Mouse (Mus musculus) retina, embryonic 14.5 days (tissue): ENCODE measurements around the gene Scrt2.
"Not testable (repeated sequence)": the region's sequence is repeated elsewhere in the genome, so short reads cannot be mapped to it uniquely, and the experiment has no call there.

Source experiments
- DNase-seq: peaks from one replicate; pipeline ENCODE4 v3.0.0-alpha.2; 2015; ENCODE audit warnings: low spot score

The Scrt2 gene

GRCm38 (mm10) chr2:152080685-152081541, at the start of gene Scrt2:
TSS of gene Scrt2 (plus strand) at chr2:152081529.
- peak; percentile 70 for DNase-seq

DNA sequence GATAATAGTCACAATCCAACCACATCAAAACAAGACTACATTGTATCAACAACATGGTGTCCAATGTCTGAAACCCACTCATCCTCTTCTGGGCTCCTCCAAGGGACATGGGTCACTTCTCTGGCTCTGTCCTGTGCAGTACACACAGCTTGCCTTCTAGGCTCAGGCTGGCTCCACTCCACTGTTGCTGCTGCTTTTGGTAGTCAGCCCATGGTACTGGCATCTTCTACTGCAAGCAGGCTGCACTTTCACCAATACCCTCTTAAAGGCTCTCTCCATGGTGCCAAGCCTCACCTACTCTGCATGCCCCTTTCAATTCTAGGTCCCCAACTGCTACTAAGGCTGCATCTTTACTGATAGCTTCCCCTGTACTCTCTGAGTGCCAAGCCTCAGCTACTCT, 41.2 kb upstream of the Scrt2 start:
- DNase-seq: no peak

DNA sequence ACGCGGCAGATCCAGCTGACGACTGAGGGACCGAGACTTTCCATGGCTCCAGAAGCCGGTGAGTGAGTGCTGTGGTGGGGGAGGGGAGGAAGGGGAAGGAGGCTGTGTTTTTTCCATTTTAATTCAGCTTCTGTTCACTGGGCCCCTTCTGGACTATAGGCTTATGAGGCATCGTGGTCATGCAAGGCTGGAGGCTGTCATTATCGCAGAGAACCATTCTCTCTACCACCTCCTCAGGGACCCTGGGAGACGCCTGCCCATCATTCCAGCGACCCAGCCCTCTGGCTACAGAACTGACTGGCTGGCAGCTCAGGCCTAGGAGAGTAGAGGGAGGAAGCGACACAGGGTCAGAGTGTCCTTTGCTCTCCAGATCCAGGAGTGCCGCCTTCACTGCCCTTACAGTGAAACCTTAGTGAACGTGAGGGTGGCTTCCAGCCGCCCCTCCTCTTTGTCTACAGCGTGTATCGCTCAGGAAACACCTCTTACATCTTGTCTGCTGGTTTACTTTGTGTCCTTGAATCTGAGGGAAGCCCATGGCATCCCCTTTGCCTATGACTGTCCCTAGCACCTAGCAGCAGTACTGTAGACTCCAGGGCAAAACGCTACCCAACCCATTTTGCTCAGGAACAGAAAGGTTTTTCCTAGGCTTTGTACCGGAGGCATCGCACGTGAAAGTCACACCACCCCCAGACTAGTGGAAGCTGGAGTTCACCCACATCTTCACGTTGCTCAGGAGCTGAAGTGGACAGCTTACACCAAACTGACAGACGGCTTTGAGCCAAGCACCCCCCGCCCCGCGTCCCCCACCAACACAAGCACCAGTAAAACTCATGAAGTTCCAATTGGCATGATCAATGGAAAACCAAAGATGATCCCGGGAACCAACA, 34.0 kb upstream of the Scrt2 start:
- DNase-seq: peak; percentile 68

DNA sequence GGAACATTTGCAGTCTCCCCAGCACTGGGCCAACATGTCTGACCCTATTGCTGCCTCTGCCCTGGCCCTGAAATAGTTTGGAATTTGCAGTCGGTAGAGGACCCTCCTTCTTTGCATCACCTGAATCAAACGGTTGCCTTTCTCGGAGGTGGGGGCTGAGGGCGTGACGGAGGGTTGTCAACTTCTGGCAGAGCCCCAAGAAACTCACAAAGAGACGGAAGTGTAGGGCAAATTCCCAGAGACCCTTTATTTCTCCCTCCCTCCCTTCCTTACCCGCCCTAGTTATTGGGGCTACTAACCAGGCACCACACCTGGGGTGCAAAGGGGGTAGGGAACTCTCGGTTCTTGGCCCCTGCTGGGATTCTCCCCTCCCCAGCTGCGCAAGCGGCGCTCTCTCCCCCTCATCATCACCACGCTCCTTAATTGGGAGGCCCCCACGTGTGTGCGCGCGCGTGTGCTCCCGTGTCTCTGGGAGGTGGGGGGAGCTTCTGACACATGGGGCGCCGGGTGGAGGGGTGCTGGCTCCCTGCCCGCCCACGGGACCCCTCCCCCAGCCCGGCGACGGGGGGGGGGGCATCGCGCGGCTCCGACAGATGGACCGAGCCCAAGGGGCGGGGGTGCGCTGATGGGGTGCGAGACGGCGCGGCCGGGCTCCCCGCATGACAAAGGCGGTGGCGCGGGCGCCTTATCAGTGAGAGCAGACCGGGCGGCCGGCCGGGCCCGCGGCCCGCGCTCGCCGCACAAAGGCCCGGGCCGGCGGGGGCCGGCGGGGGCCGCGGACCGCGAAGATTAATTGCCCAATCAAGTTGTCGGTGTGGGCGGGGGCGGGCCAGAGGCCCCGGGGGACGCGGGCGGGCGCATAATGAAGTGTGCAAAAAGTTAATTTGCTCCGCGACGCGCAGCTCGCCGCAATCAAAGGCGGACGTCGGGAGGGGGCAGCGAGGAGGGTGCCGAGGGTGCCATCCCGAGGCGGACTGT, 33.0 kb upstream of the Scrt2 start:
- peak; percentile 60 for DNase-seq

DNA sequence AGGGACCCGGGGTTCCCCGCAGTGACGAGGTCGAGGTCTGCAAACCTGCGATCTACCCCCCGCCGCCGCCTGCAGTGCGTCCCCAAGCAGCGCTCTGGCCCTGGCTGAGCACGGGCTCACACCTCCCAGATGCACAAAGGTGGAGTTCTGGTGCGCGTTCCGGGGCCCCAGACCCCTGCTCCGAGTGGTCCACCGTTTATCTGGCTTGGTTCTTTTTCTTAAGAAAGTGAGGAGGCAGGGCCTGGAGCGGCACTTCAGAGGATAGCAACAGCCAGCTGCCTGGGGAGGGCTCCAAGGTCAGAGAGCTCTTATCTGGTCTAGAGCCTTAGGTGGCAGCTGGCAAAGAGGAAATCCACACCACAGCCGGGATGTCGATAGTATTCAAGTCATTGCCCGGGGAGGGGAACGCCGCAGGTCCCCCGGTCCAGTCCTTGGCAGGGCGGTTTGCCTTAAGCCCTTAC, 32.3 kb upstream of the Scrt2 start:
- DNase-seq: peak; percentile 53

DNA sequence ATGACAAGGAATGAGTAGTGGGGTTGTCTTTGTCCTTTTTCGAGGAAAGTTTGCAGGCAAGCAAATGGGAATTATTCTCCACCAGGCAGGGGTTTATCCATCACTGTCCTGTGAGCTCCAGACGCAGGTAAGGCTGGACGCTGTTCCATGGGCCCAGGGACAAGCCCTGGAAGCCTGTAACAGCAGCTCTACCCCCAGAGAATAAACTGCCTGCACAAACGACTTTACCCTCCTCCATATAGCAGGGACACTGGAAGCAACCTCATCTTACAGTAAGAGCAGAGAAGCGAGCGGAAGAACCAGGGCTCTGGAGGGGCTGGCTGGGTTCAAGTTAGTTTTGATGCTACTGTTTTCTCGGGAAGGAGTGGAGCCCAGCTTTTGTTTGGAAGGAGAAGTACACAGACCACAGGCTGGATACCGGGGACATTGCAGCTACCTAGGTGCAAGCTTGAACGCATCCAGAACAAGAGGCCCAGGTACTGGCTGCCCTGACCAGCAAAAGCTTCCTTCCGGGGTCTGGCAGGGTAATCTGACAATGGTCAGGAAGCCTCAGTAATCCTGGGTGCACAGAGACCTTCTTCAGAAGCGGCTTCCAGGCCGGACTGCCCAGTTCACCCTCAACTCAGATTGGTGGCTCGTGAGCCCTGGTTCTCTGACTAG, 31.6 kb upstream of the Scrt2 start:
- no peak for DNase-seq

DNA sequence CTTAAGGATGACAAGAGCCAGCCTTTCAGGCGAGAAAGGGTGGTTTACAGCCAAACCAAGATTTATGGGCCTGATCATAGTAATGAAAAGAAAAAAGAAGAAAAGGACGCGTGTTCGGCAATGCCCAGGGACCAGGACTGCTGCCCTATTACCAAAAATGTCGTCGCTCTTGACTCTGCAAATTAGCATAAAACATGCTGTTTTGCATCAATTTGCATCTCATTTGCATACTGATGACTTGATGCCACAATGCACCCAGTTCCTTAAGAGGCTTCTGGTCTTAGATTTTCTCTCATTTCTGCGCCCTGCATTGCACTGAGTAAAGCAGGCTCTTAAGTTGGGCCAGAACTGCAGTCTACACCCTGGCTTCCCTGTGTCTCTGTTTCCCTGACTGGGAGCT, 31.0 kb upstream of the Scrt2 start:
- no peak for DNase-seq

DNA sequence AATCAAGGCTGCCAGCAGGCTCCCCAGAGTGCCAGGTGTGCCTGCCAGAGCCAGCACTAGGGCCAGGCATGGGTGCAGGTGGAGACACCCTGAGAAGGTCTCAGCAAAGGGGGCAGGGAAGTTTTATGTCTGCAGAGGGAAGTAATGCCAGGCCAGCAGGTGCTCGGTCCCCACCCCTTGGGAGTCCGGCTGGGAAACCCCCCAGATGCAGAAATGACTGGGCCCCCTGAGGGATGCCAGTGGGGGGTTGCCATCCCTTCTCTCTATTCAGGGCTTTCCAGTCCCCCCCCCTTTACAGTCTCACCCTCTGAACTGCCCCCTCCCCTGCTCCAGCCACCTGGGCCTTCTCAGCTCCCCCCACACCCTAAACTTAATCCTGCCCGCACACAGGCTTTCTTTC, 29.3 kb upstream of the Scrt2 start:
- DNase-seq: no peak

- DNase-seq: no peak
These were observed 25.9 kb upstream of the Scrt2 start for GRCm38 (mm10) chr2:152055406-152055805.

DNA sequence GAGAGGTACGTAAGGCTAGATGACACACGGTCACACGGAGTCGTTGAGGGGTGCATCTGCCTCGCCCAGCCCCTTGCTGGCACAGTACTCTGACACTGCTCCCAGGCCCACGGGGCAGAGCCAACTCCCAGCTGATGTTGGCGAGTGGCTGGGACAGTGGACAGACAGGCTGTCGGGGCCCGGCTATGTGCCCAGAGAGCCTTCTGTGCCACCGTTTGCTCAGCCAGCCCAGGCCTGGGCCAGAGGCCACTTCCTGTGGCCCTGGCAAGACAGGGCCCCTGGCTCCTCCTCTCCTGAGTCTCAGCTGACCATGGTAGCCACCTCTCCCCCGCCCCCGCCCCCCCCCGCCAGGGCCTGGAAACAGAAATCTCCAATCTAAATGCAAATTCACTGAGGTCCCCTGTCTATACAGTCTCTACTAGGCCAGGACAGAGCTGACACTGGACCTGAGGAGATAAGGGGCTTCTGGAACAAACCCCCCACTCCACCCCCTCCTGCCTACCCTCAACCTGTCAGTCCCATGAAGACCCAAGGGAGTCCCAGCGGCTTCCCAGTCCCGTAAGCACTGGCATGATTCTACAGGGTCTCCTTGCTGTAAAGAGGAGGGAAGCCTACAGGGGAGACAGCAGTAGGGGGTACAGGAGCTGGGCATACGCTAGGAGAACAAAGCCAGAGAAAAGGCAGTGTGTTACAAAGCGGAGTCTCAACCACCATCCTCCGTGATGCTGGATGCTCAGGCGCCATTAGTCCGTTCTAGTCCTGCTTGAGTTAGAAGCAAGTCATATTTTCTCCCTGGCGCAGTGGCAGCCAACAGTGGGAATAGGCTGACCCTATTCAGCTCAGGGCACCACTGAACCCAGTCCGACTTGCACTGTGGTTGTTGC, 24.7 kb upstream of the Scrt2 start:
- DNase-seq: no peak

DNA sequence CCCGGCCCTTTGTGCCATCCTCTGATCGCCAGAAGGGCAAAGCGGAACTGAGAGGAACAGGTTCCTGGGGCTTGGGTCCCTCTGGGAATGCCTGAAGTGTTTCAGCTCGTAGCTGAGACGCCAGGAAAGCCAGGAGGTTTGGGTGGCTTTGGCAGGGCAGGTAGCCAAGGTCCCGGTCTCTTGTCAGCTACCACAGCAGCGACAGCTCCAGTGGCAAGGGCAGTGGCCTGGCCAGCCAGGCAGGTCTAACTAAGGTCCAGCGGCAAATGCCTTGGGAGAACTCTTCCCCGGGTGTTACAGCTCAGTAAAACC, 24.1 kb upstream of the Scrt2 start:
- no peak for DNase-seq

GRCm38 (mm10) chr2:152062817-152063216, 18.5 kb upstream of the Scrt2 start:
- DNase-seq: not testable (repeated sequence)

DNA sequence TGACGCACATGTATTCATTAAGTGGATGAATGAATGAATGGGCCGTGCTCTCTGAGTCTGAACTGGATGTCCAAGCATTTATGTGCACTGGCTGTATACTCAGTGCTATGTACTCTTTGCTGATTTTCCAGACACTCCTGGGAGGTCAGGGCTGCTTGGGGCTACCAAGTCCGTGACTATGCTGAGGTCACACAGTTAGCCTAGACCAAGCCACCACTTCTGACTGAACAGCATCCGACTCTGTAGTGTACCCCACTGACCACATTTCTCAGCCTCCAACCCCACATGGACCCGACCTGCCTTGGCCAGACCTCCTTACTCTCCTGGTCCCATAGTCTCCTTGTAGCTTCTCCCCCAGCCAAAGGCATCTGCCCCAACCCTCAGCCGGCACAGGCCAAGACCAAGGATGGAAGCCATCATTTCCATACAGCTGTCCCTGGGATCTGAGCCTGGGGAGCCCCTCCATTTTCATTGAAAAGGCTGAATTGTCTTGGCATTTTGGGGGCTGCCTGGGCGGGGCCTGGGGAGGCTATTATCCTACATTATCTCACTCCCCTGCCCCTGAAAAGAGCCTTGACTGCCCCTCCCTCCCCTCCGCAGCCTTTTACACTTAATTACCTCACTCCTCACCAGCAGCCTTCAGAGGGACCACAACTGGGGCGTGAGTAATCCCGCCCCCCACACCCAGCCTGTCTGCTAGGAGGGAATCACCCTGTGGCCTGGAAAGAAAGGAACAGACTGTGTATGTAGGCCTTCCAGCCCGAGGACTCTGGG, 12.5 kb upstream of the Scrt2 start:
- DNase-seq: peak; percentile 92

GRCm38 (mm10) chr2:152069434-152069786, 11.9 kb upstream of the Scrt2 start:
- DNase-seq: no peak

DNA sequence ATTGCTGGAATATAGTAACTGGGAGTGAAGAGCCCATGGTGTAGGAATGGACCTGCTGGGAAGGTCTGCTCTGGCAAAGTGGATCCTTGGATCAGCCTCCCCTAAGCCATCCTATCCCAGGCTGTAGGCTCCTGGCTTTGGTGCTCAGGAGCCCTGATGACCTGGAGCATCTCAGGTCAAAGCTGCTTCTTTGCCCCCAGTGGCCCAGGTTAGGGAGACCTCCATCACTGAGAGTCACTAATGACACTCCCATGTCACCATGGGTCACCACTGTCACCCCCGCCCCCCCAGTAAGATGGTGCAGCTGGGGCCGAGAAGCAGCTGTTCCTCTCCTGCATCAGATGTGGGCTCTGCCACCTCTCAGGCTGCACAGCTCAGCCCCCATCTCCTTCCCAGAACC, 11.4 kb upstream of the Scrt2 start:
- DNase-seq: no peak

- DNase-seq: no peak
These were observed 6.8 kb upstream of the Scrt2 start for GRCm38 (mm10) chr2:152074521-152074920.

DNA sequence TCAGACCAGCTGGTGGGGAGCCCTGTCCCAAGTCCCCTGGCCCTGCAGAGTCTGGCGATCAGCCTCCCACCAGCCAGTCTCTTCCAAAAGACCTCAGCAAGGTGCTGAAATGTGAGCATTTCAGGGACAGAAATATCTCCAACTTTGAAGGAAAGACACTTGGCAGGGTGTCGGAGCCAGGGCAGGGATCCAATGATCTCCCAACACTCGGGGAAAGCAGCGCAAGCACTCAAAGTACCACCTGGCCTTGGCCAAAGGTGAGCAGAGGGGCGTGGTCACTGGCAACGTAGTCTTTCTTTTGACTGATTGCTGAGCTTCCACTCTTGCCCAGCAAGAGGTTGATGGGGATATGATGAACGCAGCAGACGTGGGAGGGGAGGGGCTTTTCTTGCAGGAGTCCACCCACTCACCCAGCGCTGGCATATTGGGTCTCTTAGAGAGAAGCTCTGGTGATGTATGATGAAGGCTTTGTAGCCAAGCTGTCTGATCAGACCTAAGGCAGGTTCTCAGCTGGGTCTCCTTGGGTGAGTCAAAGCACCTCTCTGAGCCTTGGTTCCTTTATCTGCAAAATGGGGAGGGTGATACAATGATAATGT, 5.9 kb upstream of the Scrt2 start:
- DNase-seq: no peak

- DNase-seq: no peak
These were observed 4.0 kb upstream of the Scrt2 start for GRCm38 (mm10) chr2:152077337-152077736.
